ENCODE assay signal across 38 mouse cellular contexts in genomic region chr1:74230992-74231391, GRCm38 (mm10). TPM values are rescaled to one million over a fixed set of nuclear protein-coding genes. Genes with fewer than 3 reads are reported as not detected.
"Had no signal": no experiment of that assay in that cellular context is flagged by ENCODE, and none has a peak within 500 bp of the region (broad histone marks: within the 10 kb centered on the region; RNA-seq: fewer than 3 reads in every experiment).

No protein-coding gene starts in this region.

- H3K4me2 ChIP-seq: heart, embryonic 12.5 days; hindbrain, embryonic 12.5 days; hindbrain, embryonic 14.5 days; intestine, embryonic 15.5 days; kidney, embryonic 15.5 days; limb, embryonic 12.5 days had no signal

- H3K9me3 ChIP-seq: heart, embryonic 10.5 days; heart, embryonic 12.5 days; hindbrain, embryonic 10.5 days; hindbrain, embryonic 12.5 days; intestine, embryonic 15.5 days; kidney, embryonic 15.5 days; limb, embryonic 10.5 days; limb, embryonic 12.5 days had no signal

- H3K9ac ChIP-seq: heart, embryonic 12.5 days; hindbrain, embryonic 12.5 days; hindbrain, embryonic 14.5 days; intestine, embryonic 15.5 days; kidney, embryonic 15.5 days; limb, embryonic 12.5 days; liver, embryonic 14.5 days had no signal

- DNase-seq: gastrocnemius, adult 2 months; gastrocnemius, postnatal 10 days; gastrocnemius, postnatal 25 days; heart, adult 18-20 months; heart, postnatal 10 days; heart, postnatal 4 days; kidney, adult 18-20 months; kidney, adult 9 months; kidney, postnatal 14 days; kidney, postnatal 36 days had no signal

- H3K4me3 ChIP-seq: gastrocnemius, adult 2 months; heart, embryonic 10.5 days; heart, embryonic 12.5 days; hindbrain, embryonic 10.5 days; hindbrain, embryonic 12.5 days; intestine, embryonic 15.5 days; kidney, embryonic 15.5 days; layer of hippocampus, adult 2 months; left cerebral cortex, adult 2 months; limb, embryonic 10.5 days; limb, embryonic 12.5 days had no signal

- ATAC-seq: hindbrain, embryonic 16.5 days; inflammation-experienced regulatory T-cells, adult 6 months; intestine, embryonic 15.5 days; intestine, postnatal 0 days had no signal

- H3K27ac ChIP-seq: gastrocnemius, adult 2 months; heart, embryonic 10.5 days; hindbrain, embryonic 10.5 days; hindbrain, embryonic 12.5 days; hindbrain, embryonic 14.5 days; intestine, embryonic 15.5 days; kidney, embryonic 15.5 days; kidney, postnatal 0 days; layer of hippocampus, adult 2 months; left cerebral cortex, adult 2 months; limb, embryonic 10.5 days; limb, embryonic 12.5 days; liver, embryonic 14.5 days had no signal

- H3K4me1 ChIP-seq: heart, embryonic 10.5 days; hindbrain, embryonic 10.5 days; hindbrain, embryonic 12.5 days; intestine, embryonic 15.5 days; kidney, embryonic 15.5 days; limb, embryonic 10.5 days; limb, embryonic 12.5 days had no signal

- H3K36me3 ChIP-seq: heart, embryonic 10.5 days; heart, embryonic 12.5 days; hindbrain, embryonic 10.5 days; hindbrain, embryonic 12.5 days; intestine, embryonic 15.5 days; kidney, embryonic 15.5 days; limb, embryonic 10.5 days; limb, embryonic 12.5 days had no signal

- H3K27me3 ChIP-seq: heart, embryonic 12.5 days; hindbrain, embryonic 12.5 days; intestine, embryonic 15.5 days; kidney, embryonic 15.5 days; limb, embryonic 12.5 days had no signal

RNA-seq across cellular contexts. Expression of gene Cxcr1, which starts 36.6 kb away (rescaled TPM):
- total RNA-seq: gastrocnemius, adult 2 months; gastrocnemius, postnatal 10 days; gastrocnemius, postnatal 25 days; gastrocnemius, postnatal 4 days; granulocyte monocyte progenitor cell, adult 5-6 weeks; heart, adult 18-20 months; heart, adult 8-10 months; heart, postnatal 10 days; heart, postnatal 25 days; heart, postnatal 4 days; layer of hippocampus, adult 2 months; layer of hippocampus, postnatal 10 days; layer of hippocampus, postnatal 25 days; left cerebral cortex, adult 2 months; left cerebral cortex, postnatal 14 days; left cerebral cortex, postnatal 36 days had no signal
- polyA plus RNA-seq: frontal cortex, adult 2 months; heart, embryonic 10.5 days; heart, embryonic 12.5 days; heart, embryonic 14.5 days; heart, embryonic 16.5 days; hindbrain, embryonic 10.5 days; hindbrain, embryonic 12.5 days; hindbrain, embryonic 14.5 days; hindbrain, embryonic 16.5 days; inflammation-experienced regulatory T-cells, adult 6 months; intestine, embryonic 15.5 days; intestine, postnatal 0 days; kidney, embryonic 15.5 days; kidney, postnatal 0 days; limb, embryonic 12.5 days; limb, embryonic 14.5 days; liver, embryonic 14.5 days had no signal

RNA-seq across cellular contexts. Expression of gene Gpbar1, which starts 47.4 kb away (rescaled TPM):
- total RNA-seq: gastrocnemius, adult 2 months; gastrocnemius, postnatal 25 days; gastrocnemius, postnatal 4 days; granulocyte monocyte progenitor cell, adult 5-6 weeks; heart, adult 18-20 months; heart, adult 8-10 months; heart, postnatal 10 days; heart, postnatal 25 days; heart, postnatal 4 days; layer of hippocampus, adult 2 months; layer of hippocampus, postnatal 10 days; layer of hippocampus, postnatal 25 days; left cerebral cortex, adult 2 months; left cerebral cortex, postnatal 14 days; left cerebral cortex, postnatal 36 days had no signal
- polyA plus RNA-seq: hindbrain, embryonic 16.5 days had no signal
